Mouse (Mus musculus) liver, embryonic 16.5 days (tissue): Measurements from ENCODE around the gene Fam104a. TPM values are rescaled to one million over a fixed set of nuclear protein-coding genes. Genes with fewer than 3 reads are reported as not detected.

Source experiments
- ATAC-seq: fragments of 200-750 bp; cut with Nextera tagmentation; 2 replicates; pipeline ENCODE4 v1.8.0; 2017; ENCODE audit warnings: low read depth, mild to moderate bottlenecking, moderate number of reproducible peaks, moderate library complexity
- H3K27ac ChIP-seq: fragments of 300-500 bp; sonication (generic); 2 replicates; pipeline ENCODE4 v1.5.1; 2014; ENCODE audit warnings: mild to moderate bottlenecking, low read length
- H3K27me3 ChIP-seq: fragments of 300-500 bp; sonication (generic); 2 replicates; pipeline ENCODE4 v1.6.1; 2014; ENCODE audit warnings: low read depth, low read length, mixed read lengths; ENCODE audit not compliant: control insufficient read depth, insufficient read depth
- H3K36me3 ChIP-seq: fragments of 300-500 bp; sonication (generic); 2 replicates; pipeline ENCODE4 v1.6.1; 2014; ENCODE audit warnings: mild to moderate bottlenecking; ENCODE audit not compliant: control insufficient read depth, insufficient read depth
- H3K4me1 ChIP-seq: fragments of 300-500 bp; sonication (generic); 2 replicates; pipeline ENCODE4 v1.6.1; 2014; ENCODE audit warnings: low read depth, low read length, mixed read lengths; ENCODE audit not compliant: control insufficient read depth
- H3K4me2 ChIP-seq: fragments of 300-500 bp; sonication (generic); 2 replicates; pipeline ENCODE4 v1.6.1; 2014; ENCODE audit warnings: low read depth, low read length, mixed read lengths
- H3K4me3 ChIP-seq: fragments of 300-500 bp; sonication (generic); 2 replicates; pipeline ENCODE4 v1.5.1; 2014; ENCODE audit warnings: low read depth, mild to moderate bottlenecking, low read length
- H3K9ac ChIP-seq: fragments of 300-500 bp; sonication (generic); 2 replicates; pipeline ENCODE4 v1.6.1; 2014; ENCODE audit warnings: low read depth, low read length
- H3K9me3 ChIP-seq: fragments of 300-500 bp; sonication (generic); replicated peaks from 2 replicates; pipeline ENCODE4 v1.6.1; 2016; ENCODE audit warnings: low read length; ENCODE audit not compliant: control insufficient read depth
- WGBS: fragments of 180-500 bp; shearing (Covaris S2); extraction: QIAGEN DNeasy Blood & Tissue Kit; methylation state at CpG from one replicate; pipeline ENCODE4 v1.1.7; 2014; ENCODE audit not compliant: insufficient replicate concordance; 5-methylcytosine and 5-hydroxymethylcytosine counted together
- polyA plus RNA-seq: library from polyadenylated mRNA; unstranded; fragments of >200 nt; fragmentation: Nextera tagmentation; extraction: Ambion mirVana; gene quantifications from 2 replicates; pipeline ENCODE4 v1.2.1, GENCODE M21; 2015

Fam104a gene
- polyA plus RNA-seq, 1 experiment from 2014 or later, result 39.2 TPM

- Histone ChIP-seq H3K36me3 (no peaks in the 10 kb centered on the region), H3K4me1 (no peaks in the 10 kb centered on the region; the same call in 1 of the 2 replicates), H3K4me2 (no peak overlapping the region), H3K9me3 (no peaks in the 10 kb centered on the region), H3K27me3 (no peaks in the 10 kb centered on the region), H3K27ac (no peak overlapping the region), H3K9ac (no peak overlapping the region), H3K4me3 (no peak overlapping the region)
- no peak for ATAC-seq
- WGBS, result 69% methylated on average over 10 of the region's 10 CpGs
These were observed 49.2 kb downstream of the Fam104a start for GRCm38 (mm10) chr11:113634699-113635121.

- WGBS, result 67% methylated on average over 5 of the region's 5 CpGs
- no peak overlapping the region for H3K4me3 ChIP-seq
These were observed 50.6 kb downstream of the Fam104a start for GRCm38 (mm10) chr11:113633398-113633797.

GRCm38 (mm10) chr11:113632303-113632702 lies 51.7 kb downstream of the Fam104a start:
- H3K27ac ChIP-seq, result 0 out of 2 replicates have a peak overlapping the region, but pooled peaks have one; percentile 25
- H3K4me1 ChIP-seq, result no peaks in the 10 kb centered on the region; the same call in 1 of the 2 replicates
- WGBS, result 65% methylated on average over 7 of the region's 7 CpGs
- no peak overlapping the region for H3K4me3 ChIP-seq
- H3K36me3 ChIP-seq, result no peaks in the 10 kb centered on the region
- no peak for ATAC-seq
- no peaks in the 10 kb centered on the region for H3K27me3 ChIP-seq
- peak overlapping the region; percentile 46; the same call in 1 of the 2 replicates for H3K4me2 ChIP-seq
- H3K9ac ChIP-seq, result no peak overlapping the region
- H3K9me3 ChIP-seq, result no peaks in the 10 kb centered on the region

More at GRCm38 (mm10) chr11:113633398-113633797, 50.6 kb downstream of the Fam104a start:
- Histone ChIP-seq H3K9ac (no peak overlapping the region), H3K36me3 (no peaks in the 10 kb centered on the region), H3K27me3 (no peaks in the 10 kb centered on the region), H3K4me1 (no peaks in the 10 kb centered on the region; the same call in 1 of the 2 replicates), H3K9me3 (no peaks in the 10 kb centered on the region), H3K4me2 (no peak overlapping the region), H3K27ac (no peak overlapping the region)
- ATAC-seq, result no peak

- Histone ChIP-seq H3K4me3 (no peak overlapping the region), H3K36me3 (no peaks in the 10 kb centered on the region), H3K4me1 (no peaks in the 10 kb centered on the region; the same call in 1 of the 2 replicates), H3K27me3 (no peaks in the 10 kb centered on the region), H3K9ac (no peak overlapping the region), H3K27ac (0 out of 2 replicates have a peak overlapping the region, but pooled peaks have one; percentile 25), H3K4me2 (peak overlapping the region; percentile 46), H3K9me3 (no peaks in the 10 kb centered on the region)
- 63% methylated on average over 8 of the region's 8 CpGs for WGBS
- ATAC-seq, result peak; percentile 65; the same call in 1 of the 2 replicates
These were observed 52.1 kb downstream of the Fam104a start for GRCm38 (mm10) chr11:113631862-113632261.

- Histone ChIP-seq H3K4me3 (no peak overlapping the region), H3K9ac (no peak overlapping the region), H3K36me3 (no peaks in the 10 kb centered on the region), H3K4me1 (no peaks in the 10 kb centered on the region; the same call in 1 of the 2 replicates), H3K9me3 (no peaks in the 10 kb centered on the region), H3K4me2 (0 out of 2 replicates have a peak overlapping the region, but pooled peaks have one; percentile 46), H3K27me3 (no peaks in the 10 kb centered on the region), H3K27ac (no peak overlapping the region)
- ATAC-seq, result no peak
- 58% methylated on average over 8 of the region's 8 CpGs for WGBS
These were observed 52.7 kb downstream of the Fam104a start for GRCm38 (mm10) chr11:113631302-113631701.

- no peak for ATAC-seq
- no peaks in the 10 kb centered on the region for H3K36me3 ChIP-seq
- H3K9ac ChIP-seq, result no peak overlapping the region
- no peak overlapping the region for H3K4me2 ChIP-seq
- no peaks in the 10 kb centered on the region for H3K9me3 ChIP-seq
- no peak overlapping the region for H3K27ac ChIP-seq
- H3K4me1 ChIP-seq, result no peaks in the 10 kb centered on the region; the same call in 1 of the 2 replicates
- H3K27me3 ChIP-seq, result no peaks in the 10 kb centered on the region
- 44% methylated on average over 7 of the region's 7 CpGs for WGBS
- H3K4me3 ChIP-seq, result no peak overlapping the region
These were observed 53.3 kb downstream of the Fam104a start for GRCm38 (mm10) chr11:113630642-113631041.

- H3K9me3 ChIP-seq, result no peaks in the 10 kb centered on the region
- H3K27me3 ChIP-seq, result no peaks in the 10 kb centered on the region
- H3K4me2 ChIP-seq, result no peak overlapping the region
- H3K36me3 ChIP-seq, result no peaks in the 10 kb centered on the region
- ATAC-seq, result no peak
- H3K4me1 ChIP-seq, result no peaks in the 10 kb centered on the region; the same call in 1 of the 2 replicates
- 42% methylated on average over 4 of the region's 4 CpGs for WGBS
- no peak overlapping the region for H3K9ac ChIP-seq
- H3K27ac ChIP-seq, result no peak overlapping the region
- H3K4me3 ChIP-seq, result no peak overlapping the region
These were observed 56.2 kb downstream of the Fam104a start for GRCm38 (mm10) chr11:113627785-113628184.

- Histone ChIP-seq H3K9ac (no peak overlapping the region), H3K9me3 (no peaks in the 10 kb centered on the region), H3K36me3 (no peaks in the 10 kb centered on the region), H3K27ac (no peak overlapping the region), H3K4me2 (no peak overlapping the region), H3K4me3 (no peak overlapping the region), H3K4me1 (no peaks in the 10 kb centered on the region; the same call in 1 of the 2 replicates), H3K27me3 (peaks cover 2% of the 10 kb centered on the region; the same call in 1 of the 2 replicates)
- WGBS, result 75% methylated on average over 18 of the region's 18 CpGs
- no peak for ATAC-seq
These were observed 58.5 kb downstream of the Fam104a start for GRCm38 (mm10) chr11:113625437-113625836.

- ATAC-seq, result no peak
- 66% methylated on average over 4 of the region's 4 CpGs for WGBS
- Histone ChIP-seq H3K9me3 (no peaks in the 10 kb centered on the region), H3K4me3 (no peak overlapping the region), H3K9ac (no peak overlapping the region), H3K36me3 (no peaks in the 10 kb centered on the region), H3K27ac (no peak overlapping the region), H3K4me1 (no peaks in the 10 kb centered on the region; the same call in 1 of the 2 replicates), H3K27me3 (peaks cover 25% of the 10 kb centered on the region), H3K4me2 (no peak overlapping the region)
These were observed 61.9 kb downstream of the Fam104a start for GRCm38 (mm10) chr11:113622028-113622427.
